Mouse (Mus musculus) C2C12 (cell line): ENCODE measurements around the gene Gm20388. TPM values are rescaled to one million over a fixed set of nuclear protein-coding genes. Genes with fewer than 3 reads are reported as not detected.
A peak's percentile ranks its signal among the peaks of the same experiment; 100 is the strongest.

Experiments used
- H3K27me3 ChIP-seq: one replicate; pipeline ENCODE4 v1.6.1; 2011; ENCODE audit not compliant: control insufficient read depth, insufficient read depth, insufficient read length
- H3K36me3 ChIP-seq: one replicate; pipeline ENCODE4 v1.6.1; 2011; ENCODE audit not compliant: control insufficient read depth, insufficient read depth
- H3K4me3 ChIP-seq: one replicate; pipeline ENCODE4 v1.5.1; 2011; ENCODE audit warnings: mild to moderate bottlenecking, control low read depth; ENCODE audit not compliant: poor library complexity, insufficient read depth, severe bottlenecking
- H3K79me2 ChIP-seq: one replicate; pipeline ENCODE4 v1.6.1; 2011; ENCODE audit not compliant: control insufficient read depth, insufficient read depth
- H3K79me3 ChIP-seq: one replicate; pipeline ENCODE4 v1.6.1; 2011; ENCODE audit warnings: low read depth, control low read depth
- H3ac ChIP-seq: one replicate; pipeline ENCODE3; 2011; ENCODE audit warnings: low read depth; ENCODE audit not compliant: control insufficient read depth, insufficient read length
- CEBPB ChIP-seq: IDR thresholded peaks from one replicate; pipeline ENCODE4 v1.6.1; 2011; ENCODE audit warnings: low read depth, mild to moderate bottlenecking, control low read depth, moderate library complexity
- CTCF ChIP-seq: IDR thresholded peaks from one replicate; pipeline ENCODE4 v1.5.1; 2011; ENCODE audit not compliant: control insufficient read depth, insufficient read depth, insufficient read length
- FOSL1 ChIP-seq: IDR thresholded peaks from one replicate; pipeline ENCODE4 v1.8.0; 2011; ENCODE audit warnings: mild to moderate bottlenecking, low read length; ENCODE audit not compliant: poor library complexity, insufficient read depth, severe bottlenecking
- MAX ChIP-seq: IDR thresholded peaks from one replicate; pipeline ENCODE4 v1.6.1; 2011; ENCODE audit warnings: mild to moderate bottlenecking, control low read depth
- MYOD1 ChIP-seq: IDR thresholded peaks from one replicate; pipeline ENCODE4 v1.6.1; 2011; ENCODE audit warnings: low read depth; ENCODE audit not compliant: control insufficient read depth, insufficient read length
- MYOG ChIP-seq: IDR thresholded peaks from one replicate; pipeline ENCODE4 v1.6.1; 2011; ENCODE audit not compliant: control insufficient read depth, insufficient read length; ENCODE audit errors: extremely low read depth
- USF1 ChIP-seq: IDR thresholded peaks from one replicate; pipeline ENCODE4 v1.6.1; 2011; ENCODE audit warnings: low read depth, mild to moderate bottlenecking, control low read depth, moderate library complexity
- polyA plus RNA-seq: library from polyadenylated mRNA; unstranded; fragments of >200 nt; fragmentation: generic; extraction: Trizol; gene quantifications from one replicate; pipeline ENCODE4 v1.2.1, GENCODE M21; 2012; ENCODE audit warnings: missing spikeins

Gm20388 gene
- polyA plus RNA-seq, 1 experiment, result 15.0 TPM

DNA sequence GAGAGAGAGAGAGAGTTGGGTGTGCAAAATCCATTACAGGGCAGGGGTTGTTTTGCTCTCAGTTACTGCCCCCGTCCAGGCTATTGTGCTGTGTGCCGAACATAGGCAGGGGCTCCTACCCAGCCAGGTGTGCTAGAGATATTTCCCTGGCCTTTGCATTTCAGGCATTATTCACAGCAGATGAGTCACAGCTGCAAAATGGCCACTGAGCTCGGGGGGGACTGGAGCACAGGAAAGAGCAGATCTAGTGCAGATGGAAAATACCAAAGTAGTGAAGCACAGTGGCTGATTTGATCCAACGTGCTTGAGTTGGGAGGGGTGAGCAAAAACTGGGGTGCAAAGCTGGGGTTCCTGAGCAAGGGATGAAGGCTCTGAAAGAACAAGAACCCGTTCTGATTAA, 210.3 kb downstream of the Gm20388 start:
- Histone ChIP-seq H3K4me3 (no peak overlapping the region), H3ac (no peak overlapping the region), H3K27me3 (no peaks in the 10 kb centered on the region), H3K36me3 (no peaks in the 10 kb centered on the region), H3K79me2 (no peaks in the 10 kb centered on the region), H3K79me3 (no peaks in the 10 kb centered on the region)
- TF ChIP-seq MYOG, result no peak
- no peak for TF ChIP-seq MYOD1

DNA sequence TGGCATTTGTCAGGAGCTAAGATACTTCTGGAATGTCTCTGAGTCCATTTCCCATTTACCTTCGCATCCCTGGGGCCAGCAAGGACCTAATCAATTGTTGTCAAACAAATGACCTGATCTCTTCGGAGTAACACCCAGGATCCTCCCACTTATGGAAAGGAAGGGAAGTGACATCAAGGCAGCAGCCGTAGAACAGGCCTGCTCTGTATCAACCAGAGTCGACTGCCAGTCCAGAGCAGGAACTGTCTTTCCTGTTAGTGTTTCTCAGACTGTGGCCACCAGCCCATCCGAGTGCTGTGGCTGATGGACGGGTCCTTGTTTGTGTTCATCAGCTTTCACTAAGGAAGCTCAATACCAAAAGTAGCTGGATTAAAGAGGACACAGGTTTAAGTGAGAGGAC, 213.6 kb downstream of the Gm20388 start:
- Histone ChIP-seq H3K4me3 (no peak overlapping the region), H3ac (no peak overlapping the region), H3K79me3 (no peaks in the 10 kb centered on the region), H3K36me3 (no peaks in the 10 kb centered on the region), H3K79me2 (no peaks in the 10 kb centered on the region), H3K27me3 (no peaks in the 10 kb centered on the region)
- TF ChIP-seq CEBPB (no peak), MYOG (no peak), FOSL1 (no peak), USF1 (no peak), MYOD1 (no peak), CTCF (no peak), MAX (no peak)

DNA sequence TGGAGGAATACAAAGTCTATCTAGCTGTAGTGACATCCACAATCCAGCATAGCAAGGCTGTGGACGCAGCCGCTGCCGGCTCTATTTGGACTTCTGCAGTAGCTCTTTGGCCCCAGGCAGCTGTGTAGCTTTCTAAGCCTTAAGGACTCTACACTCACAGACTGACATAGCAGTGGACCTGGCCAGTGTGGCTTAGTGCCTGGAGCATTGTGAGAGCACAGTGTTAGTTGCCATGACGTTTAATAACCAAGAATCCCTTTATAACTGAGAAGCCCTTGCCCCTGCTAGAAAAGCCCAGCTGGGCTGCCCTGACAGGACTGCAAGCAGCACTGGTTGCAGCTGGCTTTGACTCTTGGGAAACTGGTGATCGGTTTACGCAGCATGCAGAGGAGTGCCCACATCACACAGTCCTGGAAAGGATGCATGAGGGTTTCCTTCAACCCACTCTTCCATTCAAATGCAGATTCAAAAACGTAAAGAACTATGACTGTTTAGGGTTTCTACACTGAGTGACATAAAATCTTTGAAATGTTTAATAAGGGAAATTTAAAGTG, 214.3 kb downstream of the Gm20388 start:
- no peaks in the 10 kb centered on the region for H3K36me3 ChIP-seq
- TF ChIP-seq MYOD1 (no peak), USF1 (no peak), MYOG (no peak), FOSL1 (no peak), MAX (no peak), CTCF (no peak), CEBPB (no peak)
- no peak overlapping the region for H3K4me3 ChIP-seq
- no peak overlapping the region for H3ac ChIP-seq
- no peaks in the 10 kb centered on the region for H3K27me3 ChIP-seq
- no peaks in the 10 kb centered on the region for H3K79me3 ChIP-seq
- H3K79me2 ChIP-seq, result no peaks in the 10 kb centered on the region

DNA sequence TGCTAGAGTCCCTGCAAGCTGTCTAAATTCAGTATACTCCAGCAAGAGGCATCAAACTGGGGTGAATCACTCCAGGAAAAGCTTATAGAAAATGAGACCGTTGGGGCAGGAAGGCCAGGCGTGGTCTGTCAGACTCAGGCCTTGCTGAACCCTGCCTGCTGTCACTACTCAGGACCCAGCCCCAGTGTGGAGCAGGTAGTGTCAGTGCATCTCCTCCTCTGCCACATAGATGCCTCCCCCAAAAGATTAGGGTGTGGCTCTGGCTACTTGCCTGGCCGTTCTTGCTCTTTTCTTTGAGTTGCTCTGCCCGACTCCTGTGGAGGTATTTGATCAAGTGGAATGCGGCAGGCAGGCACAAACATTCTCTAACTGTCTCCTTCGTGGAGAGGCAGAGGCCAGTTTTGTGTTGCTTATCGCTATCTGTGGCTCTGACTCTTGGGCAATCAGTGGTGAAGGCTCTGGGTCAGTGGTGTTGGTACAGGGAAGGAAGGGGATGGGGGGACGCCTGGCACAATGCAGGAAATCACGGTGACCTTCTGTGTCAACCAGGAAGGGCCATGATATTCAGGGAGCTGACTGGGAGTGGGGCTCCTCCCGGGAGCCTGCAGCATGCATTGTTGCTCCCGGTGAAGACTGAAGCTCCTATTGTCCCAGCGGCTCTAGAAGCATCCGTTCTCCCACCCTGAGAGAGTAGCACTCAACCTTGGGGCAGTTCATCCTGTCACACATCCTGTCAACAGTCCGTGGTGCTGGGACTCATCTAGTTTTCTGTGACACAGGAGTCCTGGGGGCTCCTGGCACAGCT, 215.9 kb downstream of the Gm20388 start:
- TF ChIP-seq FOSL1 (no peak), MYOD1 (no peak), USF1 (no peak), CEBPB (no peak)
- no peaks in the 10 kb centered on the region for H3K79me2 ChIP-seq
- no peaks in the 10 kb centered on the region for H3K79me3 ChIP-seq
- peak overlapping the region; percentile 12 for H3ac ChIP-seq
- H3K4me3 ChIP-seq, result no peak overlapping the region
- no peaks in the 10 kb centered on the region for H3K36me3 ChIP-seq
- no peaks in the 10 kb centered on the region for H3K27me3 ChIP-seq

DNA sequence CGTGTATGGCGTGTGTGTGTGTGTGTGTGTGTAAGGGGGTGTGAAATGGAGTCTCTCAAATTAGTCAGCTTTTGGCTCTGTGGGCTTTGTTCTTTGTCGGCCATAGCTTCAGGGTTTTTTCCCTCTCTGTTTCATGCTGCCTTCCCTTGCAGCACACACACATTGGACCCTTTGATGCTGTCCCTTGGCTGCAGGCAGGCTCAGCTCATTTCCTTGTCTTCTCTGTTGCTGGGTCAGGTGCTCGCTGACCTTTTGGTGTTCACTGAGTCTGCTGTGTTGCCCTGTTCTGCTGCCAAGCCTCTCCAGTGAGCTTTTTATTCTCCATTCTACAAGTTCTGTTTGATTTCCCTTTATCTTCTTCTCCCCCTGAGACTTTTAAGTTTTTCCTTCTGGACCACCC, 218.9 kb downstream of the Gm20388 start:
- Histone ChIP-seq H3K79me2 (no peaks in the 10 kb centered on the region), H3K4me3 (no peak overlapping the region), H3ac (no peak overlapping the region), H3K79me3 (no peaks in the 10 kb centered on the region), H3K27me3 (no peaks in the 10 kb centered on the region), H3K36me3 (no peaks in the 10 kb centered on the region)
- TF ChIP-seq MYOD1, result no peak
- no peak for TF ChIP-seq MYOG
- no peak for TF ChIP-seq CTCF
- TF ChIP-seq FOSL1, result no peak
- no peak for TF ChIP-seq USF1
- no peak for TF ChIP-seq MAX
- TF ChIP-seq CEBPB, result no peak

DNA sequence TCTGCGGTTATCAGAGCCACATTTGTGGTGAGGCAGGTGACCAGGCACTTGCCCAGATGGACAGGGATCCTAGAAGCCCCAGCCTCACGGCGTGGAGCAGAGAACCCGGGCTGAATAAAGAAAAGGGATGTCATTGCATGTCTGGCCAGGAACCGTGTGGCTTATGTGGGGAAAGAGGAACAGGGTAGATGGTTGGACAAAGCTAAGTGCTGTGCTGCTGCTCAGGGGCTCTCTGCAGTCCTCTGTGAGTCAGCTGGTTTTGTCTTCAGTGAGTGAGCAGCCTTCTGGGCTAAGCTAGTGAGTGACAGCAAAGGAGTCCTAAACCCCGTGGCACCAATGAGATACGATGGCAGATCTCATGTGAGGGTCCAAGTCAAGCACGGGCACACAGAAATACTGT, 220.5 kb downstream of the Gm20388 start:
- no peak overlapping the region for H3K4me3 ChIP-seq
- H3ac ChIP-seq, result no peak overlapping the region
- no peaks in the 10 kb centered on the region for H3K36me3 ChIP-seq
- TF ChIP-seq USF1 (no peak), MYOD1 (no peak), MYOG (no peak), MAX (no peak), CEBPB (no peak), FOSL1 (no peak), CTCF (no peak)
- no peaks in the 10 kb centered on the region for H3K27me3 ChIP-seq
- H3K79me2 ChIP-seq, result no peaks in the 10 kb centered on the region
- H3K79me3 ChIP-seq, result no peaks in the 10 kb centered on the region

DNA sequence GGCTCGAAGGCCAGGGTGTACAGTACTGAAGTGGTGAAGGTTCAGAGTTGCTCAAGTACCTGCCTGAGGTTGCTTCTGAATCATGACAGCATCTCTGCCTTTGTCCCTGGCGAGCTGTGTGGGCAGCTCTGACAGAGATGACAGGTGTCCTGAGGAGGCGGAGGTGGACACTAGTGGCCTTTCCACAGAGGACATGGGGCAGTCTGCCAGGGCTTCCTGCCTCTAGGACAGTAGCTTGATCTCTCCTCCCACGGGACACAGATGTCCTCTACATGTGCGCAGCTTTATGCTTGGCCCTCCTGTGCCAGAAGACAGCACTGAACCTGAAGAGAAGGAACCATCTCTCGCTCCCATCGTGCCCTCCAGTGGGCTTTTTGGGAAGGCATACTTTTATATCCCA, 222.5 kb downstream of the Gm20388 start:
- no peaks in the 10 kb centered on the region for H3K79me3 ChIP-seq
- no peak for TF ChIP-seq USF1
- no peak for TF ChIP-seq FOSL1
- no peak for TF ChIP-seq MYOD1
- TF ChIP-seq CEBPB, result no peak
- TF ChIP-seq MAX, result no peak
- no peak for TF ChIP-seq CTCF
- H3K4me3 ChIP-seq, result no peak overlapping the region
- no peaks in the 10 kb centered on the region for H3K36me3 ChIP-seq
- no peaks in the 10 kb centered on the region for H3K79me2 ChIP-seq
- H3K27me3 ChIP-seq, result no peaks in the 10 kb centered on the region
- H3ac ChIP-seq, result no peak overlapping the region
